Mouse (Mus musculus): ENCODE measurements around the gene Pnma1. TPM values are rescaled to one million over a fixed set of nuclear protein-coding genes. Genes with fewer than 3 reads are reported as not detected.

Pnma1 gene
- 0.59 and 0.60 TPM in 2 replicates for polyA plus RNA-seq (2015; fragmentation: Nextera tagmentation; extraction: Ambion mirVana)

DNA sequence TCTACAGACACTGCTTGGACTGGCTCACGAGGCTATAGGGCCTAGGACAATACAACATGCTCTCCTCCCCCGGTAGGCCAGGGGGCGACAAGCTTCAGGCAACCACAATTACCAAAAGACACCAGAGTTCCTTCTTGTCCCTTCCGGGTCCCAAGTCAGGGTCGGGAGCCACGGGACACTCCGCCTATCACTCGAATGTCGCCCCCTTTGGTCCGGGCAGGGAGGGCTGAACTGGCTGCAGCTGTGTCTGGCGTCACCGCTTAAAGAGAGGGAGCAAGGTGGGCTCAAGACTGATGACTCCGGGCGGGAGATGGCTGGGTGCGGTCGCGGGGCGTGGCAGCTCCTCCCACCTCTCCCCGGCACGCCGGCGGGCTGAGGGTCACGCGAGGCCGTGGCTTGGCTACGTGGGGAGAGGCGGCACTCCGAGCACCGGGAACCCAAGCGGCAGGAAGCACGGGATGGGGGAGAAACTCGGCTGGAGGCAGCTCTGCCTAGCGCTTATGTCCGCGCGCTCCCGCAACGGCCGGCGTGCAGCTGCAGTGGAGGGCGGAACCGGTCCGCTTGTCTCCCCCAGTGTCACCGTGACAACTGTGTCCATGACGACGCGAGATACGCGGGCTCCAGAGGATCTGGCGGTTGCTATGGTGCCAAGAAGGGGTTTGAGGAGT lies at the start of gene Pnma1:
Gene Pnma1, minus strand, starts transcription at position 536 of the 668 bp plus-strand sequence.
- peaks cover 12% of the 10 kb centered on the region for H3K36me3 ChIP-seq (ENCODE audit: control insufficient read depth, insufficient read depth)
- H3K9me3 ChIP-seq (replicated peaks; ENCODE audit: control insufficient read depth, low read length): no peaks in the 10 kb centered on the region
- H3K4me1 ChIP-seq (ENCODE audit: control insufficient read depth, insufficient read depth, low read length): peaks cover 24% of the 10 kb centered on the region
- no peaks in the 10 kb centered on the region for H3K27me3 ChIP-seq (ENCODE audit: control insufficient read depth, insufficient read depth, low read length)
- peak within 1 kb of the TSS; percentile 72 for H3K4me3 ChIP-seq (ENCODE audit: low read length)
- peak within 1 kb of the TSS; percentile 98 for H3K4me2 ChIP-seq (ENCODE audit: low read depth, low read length)
- H3K27ac ChIP-seq (ENCODE audit: low read length): no peak within 1 kb of the TSS; the same call in 1 of the 2 replicates
- H3K9ac ChIP-seq (ENCODE audit: low read length): peak within 1 kb of the TSS; percentile 76
- WGBS: 2% methylated on average over 48 of the region's 50 CpGs
- peak; percentile 80 for ATAC-seq (replicated peaks; ENCODE audit: extremely low read depth, insufficient read depth, low FRiP score)

GRCm38 (mm10) chr12:84195195-84195594 lies 46.9 kb upstream of the Pnma1 start:
- H3K4me2 ChIP-seq (ENCODE audit: low read depth, low read length): no peak overlapping the region
- WGBS: 59% methylated on average over 6 of the region's 6 CpGs
- no peak overlapping the region for H3K27ac ChIP-seq (ENCODE audit: low read length)
- no peaks in the 10 kb centered on the region for H3K27me3 ChIP-seq (ENCODE audit: control insufficient read depth, insufficient read depth, low read length)
- peaks cover 44% of the 10 kb centered on the region for H3K4me1 ChIP-seq (ENCODE audit: control insufficient read depth, insufficient read depth, low read length)
- no peaks in the 10 kb centered on the region for H3K36me3 ChIP-seq (ENCODE audit: control insufficient read depth, insufficient read depth)
- H3K4me3 ChIP-seq (ENCODE audit: low read length): no peak overlapping the region
- H3K9ac ChIP-seq (ENCODE audit: low read length): no peak overlapping the region
- no peaks in the 10 kb centered on the region for H3K9me3 ChIP-seq (replicated peaks; ENCODE audit: control insufficient read depth, low read length)
- ATAC-seq (replicated peaks; ENCODE audit: extremely low read depth, insufficient read depth, low FRiP score): no peak

DNA sequence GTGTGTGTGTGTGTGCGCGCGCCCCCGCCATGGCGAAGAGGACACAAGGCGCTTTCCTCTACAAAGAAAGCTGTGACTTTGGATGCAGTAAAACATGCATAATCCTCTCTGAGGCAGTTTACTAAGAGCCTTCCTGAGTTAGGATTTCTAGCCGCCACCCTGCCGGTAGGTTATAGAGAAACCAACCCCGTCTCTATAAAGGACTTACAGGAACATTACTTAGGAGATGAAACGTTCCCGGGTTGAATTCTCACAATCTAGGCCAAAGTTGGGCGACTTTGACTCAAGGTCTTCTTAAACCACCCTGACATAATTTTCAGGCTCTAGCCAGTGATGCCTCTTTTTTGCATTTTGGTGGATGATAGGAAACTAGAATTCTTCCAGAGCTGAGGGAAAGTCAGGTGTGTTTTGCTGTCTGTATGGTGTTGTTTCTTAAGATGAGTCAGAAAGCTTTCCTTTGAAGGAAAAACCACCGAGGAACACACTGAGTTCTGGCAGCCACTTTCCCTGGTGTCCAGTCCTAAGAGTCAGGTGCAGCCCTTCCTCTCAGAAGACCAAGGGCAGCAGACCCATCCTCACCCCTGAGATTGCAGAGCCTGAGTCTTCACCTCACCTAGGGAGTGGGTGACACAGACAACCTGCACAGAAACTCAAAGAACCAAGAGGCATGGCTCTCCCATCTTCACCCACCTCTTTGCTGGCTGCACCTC lies 46.3 kb upstream of the Pnma1 start:
- no peaks in the 10 kb centered on the region for H3K9me3 ChIP-seq (replicated peaks; ENCODE audit: control insufficient read depth, low read length)
- no peak for ATAC-seq (replicated peaks; ENCODE audit: extremely low read depth, insufficient read depth, low FRiP score)
- peak overlapping the region; percentile 90 for H3K4me2 ChIP-seq (ENCODE audit: low read depth, low read length)
- H3K4me3 ChIP-seq (ENCODE audit: low read length): peak overlapping the region; percentile 80
- peaks cover 50% of the 10 kb centered on the region for H3K4me1 ChIP-seq (ENCODE audit: control insufficient read depth, insufficient read depth, low read length)
- H3K9ac ChIP-seq (ENCODE audit: low read length): peak overlapping the region; percentile 61
- no peaks in the 10 kb centered on the region for H3K36me3 ChIP-seq (ENCODE audit: control insufficient read depth, insufficient read depth)
- 4% methylated on average over 13 of the region's 13 CpGs for WGBS
- H3K27ac ChIP-seq (ENCODE audit: low read length): peak overlapping the region; percentile 93
- H3K27me3 ChIP-seq (ENCODE audit: control insufficient read depth, insufficient read depth, low read length): no peaks in the 10 kb centered on the region

DNA sequence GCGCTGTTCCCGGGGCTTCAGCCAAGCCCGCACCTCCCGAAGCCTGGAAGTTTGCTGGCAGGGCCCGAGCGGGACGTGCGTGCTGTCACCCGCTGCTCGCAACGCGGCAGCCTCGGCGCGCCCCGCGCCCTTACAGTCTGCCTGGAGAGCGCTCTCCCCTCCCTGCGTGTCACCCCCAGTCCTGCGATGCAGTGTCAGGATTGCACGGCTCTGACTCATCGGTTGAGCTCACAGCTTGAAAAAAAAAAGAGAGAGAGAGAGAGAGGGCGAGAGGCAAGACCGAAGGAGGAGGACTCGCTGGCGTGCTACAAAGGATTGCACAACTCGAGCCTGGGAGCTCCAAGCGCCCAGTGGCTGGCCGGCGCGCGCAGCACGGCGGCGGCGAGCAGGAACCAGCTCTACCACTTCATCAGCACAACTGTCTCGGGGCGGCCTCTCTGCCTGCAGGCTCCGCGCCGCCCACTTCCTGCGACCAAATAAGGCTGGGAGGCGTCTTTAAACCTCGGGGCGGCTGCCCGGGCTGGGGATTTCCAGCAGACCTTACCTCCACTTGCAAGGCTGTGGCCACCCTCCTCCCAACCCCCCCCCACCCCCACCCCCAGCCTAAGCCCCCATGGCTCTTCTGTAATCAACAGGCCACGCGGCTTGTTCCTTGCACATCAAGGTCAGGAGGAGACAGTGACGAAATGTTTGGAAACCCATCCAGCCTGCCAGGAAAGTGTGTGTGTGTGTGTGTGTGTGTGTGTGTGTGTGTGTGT lies 45.5 kb upstream of the Pnma1 start:
- peak overlapping the region; percentile 93 for H3K9ac ChIP-seq (ENCODE audit: low read length)
- H3K4me1 ChIP-seq (ENCODE audit: control insufficient read depth, insufficient read depth, low read length): peaks cover 56% of the 10 kb centered on the region
- under 1% methylated on average over 47 of the region's 49 CpGs for WGBS
- H3K4me3 ChIP-seq (ENCODE audit: low read length): peak overlapping the region; percentile 80
- no peaks in the 10 kb centered on the region for H3K36me3 ChIP-seq (ENCODE audit: control insufficient read depth, insufficient read depth)
- ATAC-seq (replicated peaks; ENCODE audit: extremely low read depth, insufficient read depth, low FRiP score): peak; percentile 84
- H3K9me3 ChIP-seq (replicated peaks; ENCODE audit: control insufficient read depth, low read length): no peaks in the 10 kb centered on the region
- peak overlapping the region; percentile 90 for H3K4me2 ChIP-seq (ENCODE audit: low read depth, low read length)
- peak overlapping the region; percentile 93 for H3K27ac ChIP-seq (ENCODE audit: low read length)
- no peaks in the 10 kb centered on the region for H3K27me3 ChIP-seq (ENCODE audit: control insufficient read depth, insufficient read depth, low read length)

DNA sequence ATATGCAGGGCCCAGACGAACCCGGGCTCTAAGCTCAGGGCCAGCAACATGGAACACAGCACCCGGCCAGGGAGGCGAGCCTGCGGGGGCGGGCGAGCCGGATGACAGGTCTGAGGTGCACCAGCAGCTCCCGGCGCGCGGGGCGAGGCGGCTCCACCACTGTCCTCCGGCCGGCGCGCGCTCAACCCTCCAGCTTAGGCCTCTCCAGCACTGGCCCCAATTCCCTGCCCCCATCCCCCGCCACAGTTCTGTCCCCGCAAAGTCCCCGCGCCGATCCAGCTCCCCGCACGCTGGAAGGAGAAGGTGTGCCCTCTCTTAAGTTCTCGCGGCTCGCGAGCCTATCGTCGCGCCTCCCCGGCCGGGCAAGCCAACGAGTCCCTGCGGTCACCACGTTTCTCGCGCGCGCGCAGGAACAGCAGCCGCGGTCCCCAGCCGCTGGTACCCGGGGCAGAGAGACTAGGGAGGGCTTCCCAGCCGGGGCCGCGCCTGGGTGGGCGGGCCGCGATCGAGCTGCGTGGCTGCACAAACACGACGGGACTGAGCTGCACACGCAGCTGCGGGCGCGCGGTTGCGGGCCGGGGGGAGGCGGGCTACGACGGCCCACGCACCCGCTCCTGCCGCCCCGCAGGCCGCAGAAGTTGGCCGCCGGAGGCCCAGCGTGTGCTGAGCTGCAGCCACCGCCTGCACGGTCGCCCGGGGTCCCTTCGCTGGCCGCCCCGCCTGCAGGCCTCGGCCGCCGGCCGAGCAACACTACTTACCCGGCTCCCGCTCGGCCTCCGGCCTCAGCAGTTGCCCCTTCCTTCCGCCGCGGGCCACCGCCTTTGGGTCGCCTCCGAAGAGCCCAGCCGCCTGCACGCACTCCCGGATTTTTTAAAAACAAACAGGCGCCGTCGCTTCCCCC lies 44.7 kb upstream of the Pnma1 start:
- under 1% methylated on average over 92 of the region's 102 CpGs for whole genome bisulfite sequencing
- peak overlapping the region; percentile 93 for H3K9ac ChIP-seq (ENCODE audit: low read length)
- peak overlapping the region; percentile 93 for H3K27ac ChIP-seq (ENCODE audit: low read length)
- no peaks in the 10 kb centered on the region for H3K9me3 ChIP-seq (replicated peaks; ENCODE audit: control insufficient read depth, low read length)
- no peaks in the 10 kb centered on the region for H3K27me3 ChIP-seq (ENCODE audit: control insufficient read depth, insufficient read depth, low read length)
- peak overlapping the region; percentile 90 for H3K4me2 ChIP-seq (ENCODE audit: low read depth, low read length)
- peak overlapping the region; percentile 80 for H3K4me3 ChIP-seq (ENCODE audit: low read length)
- H3K36me3 ChIP-seq (ENCODE audit: control insufficient read depth, insufficient read depth): no peaks in the 10 kb centered on the region
- peaks cover 64% of the 10 kb centered on the region for H3K4me1 ChIP-seq (ENCODE audit: control insufficient read depth, insufficient read depth, low read length)
- ATAC-seq (replicated peaks; ENCODE audit: extremely low read depth, insufficient read depth, low FRiP score): peak; percentile 14; the same call in 1 of the 2 replicates

GRCm38 (mm10) chr12:84192280-84192679 lies 44.0 kb upstream of the Pnma1 start:
- Histone ChIP-seq H3K4me1 (ENCODE audit: control insufficient read depth, insufficient read depth, low read length) (peaks cover 69% of the 10 kb centered on the region), H3K4me3 (ENCODE audit: low read length) (peak overlapping the region; percentile 80), H3K4me2 (ENCODE audit: low read depth, low read length) (peak overlapping the region; percentile 90), H3K36me3 (ENCODE audit: control insufficient read depth, insufficient read depth) (no peaks in the 10 kb centered on the region), H3K27ac (ENCODE audit: low read length) (peak overlapping the region; percentile 93; the same call in 1 of the 2 replicates), H3K27me3 (ENCODE audit: control insufficient read depth, insufficient read depth, low read length) (no peaks in the 10 kb centered on the region), H3K9ac (ENCODE audit: low read length) (peak overlapping the region; percentile 93), H3K9me3 (replicated peaks; ENCODE audit: control insufficient read depth, low read length) (no peaks in the 10 kb centered on the region)
- WGBS: 4% methylated on average over 13 of the region's 13 CpGs
- ATAC-seq (replicated peaks; ENCODE audit: extremely low read depth, insufficient read depth, low FRiP score): no peak

DNA sequence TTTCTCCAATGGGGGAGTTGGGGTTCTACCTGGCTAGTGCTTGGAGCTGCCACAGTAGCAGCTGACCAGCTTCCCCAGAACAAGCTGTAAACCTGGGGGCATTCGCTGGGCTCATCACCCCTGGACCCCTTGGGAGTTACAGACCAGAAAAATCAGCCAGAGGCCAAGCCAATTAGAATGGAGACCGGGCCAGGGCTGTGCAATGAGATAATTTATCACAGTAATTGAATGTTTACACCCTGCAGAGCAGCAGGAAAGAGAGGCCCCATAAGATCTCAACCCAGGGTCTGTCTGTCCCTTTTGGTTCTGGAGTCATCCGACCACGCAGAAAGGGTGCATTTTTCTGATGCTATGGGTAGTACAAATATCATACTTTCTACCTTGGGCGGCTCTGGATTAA lies 43.5 kb upstream of the Pnma1 start:
- H3K27me3 ChIP-seq (ENCODE audit: control insufficient read depth, insufficient read depth, low read length): no peaks in the 10 kb centered on the region
- H3K4me1 ChIP-seq (ENCODE audit: control insufficient read depth, insufficient read depth, low read length): peaks cover 70% of the 10 kb centered on the region
- no peaks in the 10 kb centered on the region for H3K36me3 ChIP-seq (ENCODE audit: control insufficient read depth, insufficient read depth)
- H3K9ac ChIP-seq (ENCODE audit: low read length): peak overlapping the region; percentile 93
- no peaks in the 10 kb centered on the region for H3K9me3 ChIP-seq (replicated peaks; ENCODE audit: control insufficient read depth, low read length)
- H3K4me3 ChIP-seq (ENCODE audit: low read length): peak overlapping the region; percentile 80
- ATAC-seq (replicated peaks; ENCODE audit: extremely low read depth, insufficient read depth, low FRiP score): no peak
- no peak overlapping the region for H3K27ac ChIP-seq (ENCODE audit: low read length)
- H3K4me2 ChIP-seq (ENCODE audit: low read depth, low read length): peak overlapping the region; percentile 90
- 38% methylated on average over 5 of the region's 5 CpGs for WGBS

- 76% methylated on average over 7 of the region's 7 CpGs for WGBS
- no peaks in the 10 kb centered on the region for H3K36me3 ChIP-seq (ENCODE audit: control insufficient read depth, insufficient read depth)
- H3K4me1 ChIP-seq (ENCODE audit: control insufficient read depth, insufficient read depth, low read length): peaks cover 72% of the 10 kb centered on the region
- no peak overlapping the region for H3K9ac ChIP-seq (ENCODE audit: low read length)
- no peaks in the 10 kb centered on the region for H3K9me3 ChIP-seq (replicated peaks; ENCODE audit: control insufficient read depth, low read length)
- no peak overlapping the region for H3K4me3 ChIP-seq (ENCODE audit: low read length)
- H3K27me3 ChIP-seq (ENCODE audit: control insufficient read depth, insufficient read depth, low read length): no peaks in the 10 kb centered on the region
- no peak for ATAC-seq (replicated peaks; ENCODE audit: extremely low read depth, insufficient read depth, low FRiP score)
- no peak overlapping the region for H3K27ac ChIP-seq (ENCODE audit: low read length)
- H3K4me2 ChIP-seq (ENCODE audit: low read depth, low read length): peak overlapping the region; percentile 90
These were observed 42.9 kb upstream of the Pnma1 start for GRCm38 (mm10) chr12:84191190-84191589.
